Mouse (Mus musculus) liver, embryonic 14.5 days (tissue): ENCODE data around the gene Ints4.

Experiments used
- CTCF ChIP-seq: IDR thresholded peaks from 2 replicates; pipeline ENCODE4 v1.5.1; 2016; ENCODE audit warnings: antibody characterized with exemption, low read depth, control low read depth
- EP300 ChIP-seq: IDR thresholded peaks from 2 replicates; pipeline ENCODE4 v1.6.1; 2016; ENCODE audit warnings: antibody characterized with exemption, low read depth

DNA sequence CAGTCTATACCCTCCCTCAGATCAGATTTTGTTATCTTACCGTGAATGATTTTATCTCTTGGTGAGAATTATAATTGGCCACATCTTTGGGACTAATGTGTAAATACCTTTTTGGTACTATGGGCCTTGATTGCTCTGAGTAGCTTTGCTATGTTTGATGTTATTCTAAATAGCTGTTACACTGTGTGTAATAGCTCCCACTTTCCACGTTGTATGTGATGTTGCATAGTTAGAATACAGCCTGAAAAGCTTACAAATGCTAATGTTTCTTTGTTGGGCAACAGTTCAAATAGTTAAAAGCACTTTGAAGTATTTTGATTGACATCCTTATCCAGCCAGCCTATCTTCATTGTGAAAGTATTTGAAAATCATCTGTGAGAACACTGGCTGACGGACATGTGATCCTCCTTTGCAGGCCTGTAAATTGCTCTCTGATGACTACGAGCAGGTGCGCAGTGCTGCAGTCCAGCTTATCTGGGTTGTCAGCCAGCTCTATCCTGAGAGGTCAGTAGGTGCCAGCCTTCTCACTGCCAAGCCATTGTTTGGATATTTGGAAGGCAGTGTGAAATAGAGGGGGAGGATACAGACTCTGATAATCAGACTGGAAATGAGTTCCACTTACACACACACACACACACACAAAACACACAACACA is 19.9 kb downstream of the Ints4 start:
- TF ChIP-seq CTCF (no peak), EP300 (no peak)
